Mouse (Mus musculus) myocyte (in vitro differentiated cells): ENCODE data around the gene Snx19. TPM values are rescaled to one million over a fixed set of nuclear protein-coding genes. Genes with fewer than 3 reads are reported as not detected.

Source experiments
- H3K27me3 ChIP-seq: one replicate; pipeline ENCODE4 v1.6.1; 2011; ENCODE audit not compliant: control insufficient read depth, insufficient read depth, insufficient read length
- H3K36me3 ChIP-seq: one replicate; pipeline ENCODE4 v1.6.1; 2011; ENCODE audit not compliant: control insufficient read depth, insufficient read depth
- H3K4me2 ChIP-seq: one replicate; pipeline ENCODE4 v1.6.1; 2011; ENCODE audit warnings: low read depth, control low read depth
- H3K4me3 ChIP-seq: one replicate; pipeline ENCODE4 v1.5.1; 2011; ENCODE audit warnings: mild to moderate bottlenecking, control low read depth, moderate library complexity
- H3K79me2 ChIP-seq: one replicate; pipeline ENCODE4 v1.6.1; 2011; ENCODE audit not compliant: control insufficient read depth, insufficient read depth
- H3ac ChIP-seq: one replicate; pipeline ENCODE4 v1.6.1; 2011; ENCODE audit not compliant: control insufficient read depth, insufficient read length
- CEBPB ChIP-seq: IDR thresholded peaks from 2 replicates; pipeline ENCODE4 v1.6.1; 2011; ENCODE audit warnings: mild to moderate bottlenecking, moderate library complexity; ENCODE audit not compliant: poor library complexity, insufficient read depth, severe bottlenecking
- E2F4 ChIP-seq: IDR thresholded peaks from one replicate; pipeline ENCODE4 v1.6.1; 2011; ENCODE audit warnings: mild to moderate bottlenecking, control low read depth, moderate library complexity; ENCODE audit not compliant: insufficient read depth
- MAX ChIP-seq: IDR thresholded peaks from one replicate; pipeline ENCODE4 v1.6.1; 2011; ENCODE audit warnings: low read depth, mild to moderate bottlenecking, control low read depth
- MYOD1 ChIP-seq, 3 experiments: IDR thresholded peaks; one replicate each; pipeline ENCODE4 v1.6.1; 2011; ENCODE audit warnings: control low read depth in 2 of 3, low read depth in 2 of 3, mild to moderate bottlenecking in 2 of 3, moderate library complexity in 1 of 3; ENCODE audit not compliant: insufficient read length in 2 of 3, control insufficient read depth in 1 of 3
- MYOG ChIP-seq, 3 experiments: IDR thresholded peaks; one replicate each; pipeline ENCODE4 v1.6.1; 2011; ENCODE audit warnings: control low read depth in 2 of 3, low read depth in 2 of 3, mild to moderate bottlenecking in 2 of 3; ENCODE audit not compliant: insufficient read length in 2 of 3, control insufficient read depth in 1 of 3, insufficient read depth in 1 of 3
- POLR2A ChIP-seq: IDR thresholded peaks from one replicate; pipeline ENCODE4 v1.6.1; 2011; ENCODE audit warnings: low read depth, mild to moderate bottlenecking, control low read depth, moderate library complexity; ENCODE audit not compliant: insufficient read length
- POLR2AphosphoS2 ChIP-seq: IDR thresholded peaks from one replicate; pipeline ENCODE4 v1.6.1; 2011; ENCODE audit warnings: low read depth, control low read depth; ENCODE audit not compliant: insufficient read length
- REST ChIP-seq: IDR thresholded peaks from one replicate; pipeline ENCODE4 v1.6.1; 2011; ENCODE audit warnings: mild to moderate bottlenecking, control low read depth, moderate library complexity; ENCODE audit not compliant: insufficient read depth, insufficient read length
- SRF ChIP-seq: IDR thresholded peaks from one replicate; pipeline ENCODE4 v1.6.1; 2011; ENCODE audit warnings: low read depth; ENCODE audit not compliant: control insufficient read depth, insufficient read length
- TCF12 ChIP-seq: IDR thresholded peaks from one replicate; pipeline ENCODE4 v1.6.1; 2011; ENCODE audit warnings: mild to moderate bottlenecking, control low read depth; ENCODE audit not compliant: poor library complexity, insufficient read depth, severe bottlenecking
- TCF3 ChIP-seq: IDR thresholded peaks from one replicate; pipeline ENCODE4 v1.6.1; 2011; ENCODE audit warnings: low read depth, control low read depth; ENCODE audit not compliant: insufficient read length
- USF1 ChIP-seq: IDR thresholded peaks from one replicate; pipeline ENCODE4 v1.6.1; 2011; ENCODE audit warnings: low read depth, mild to moderate bottlenecking, control low read depth, moderate library complexity
- polyA plus RNA-seq: library from polyadenylated mRNA; unstranded; fragments of >200 nt; fragmentation: generic; extraction: Trizol; gene quantifications from one replicate; pipeline ENCODE4 v1.2.1, GENCODE M21; 2012; ENCODE audit warnings: missing spikeins

The Snx19 gene
- polyA plus RNA-seq, 1 experiment = 19.4 TPM

GRCm38 (mm10) chr9:30431909-30432308, 5.0 kb downstream of the Snx19 start:
- H3K4me2 ChIP-seq = no peak overlapping the region
- H3K36me3 ChIP-seq = peaks cover 32% of the 10 kb centered on the region
- no peak overlapping the region for H3K4me3 ChIP-seq
- peaks cover 8% of the 10 kb centered on the region for H3K79me2 ChIP-seq
- TF ChIP-seq POLR2A (no peak), USF1 (no peak), REST (no peak)
- H3ac ChIP-seq = no peak overlapping the region
- H3K27me3 ChIP-seq = no peaks in the 10 kb centered on the region

GRCm38 (mm10) chr9:30433914-30434313, 7.0 kb downstream of the Snx19 start:
- H3K4me2 ChIP-seq = no peak overlapping the region
- no peak for TF ChIP-seq CEBPB
- no peaks in the 10 kb centered on the region for H3K27me3 ChIP-seq
- H3K79me2 ChIP-seq = no peaks in the 10 kb centered on the region
- peaks cover 38% of the 10 kb centered on the region for H3K36me3 ChIP-seq
- no peak overlapping the region for H3ac ChIP-seq
- no peak overlapping the region for H3K4me3 ChIP-seq

GRCm38 (mm10) chr9:30435902-30436585, 9.1 kb downstream of the Snx19 start:
- TF ChIP-seq POLR2A = no peak
- TF ChIP-seq MAX = no peak
- TF ChIP-seq CEBPB = no peak
- no peak for TF ChIP-seq MYOG (IDR thresholded peaks at IDR 0.05; ENCODE audit: control insufficient read depth in 1 of 3, insufficient read depth in 1 of 3, insufficient read length in 2 of 3, low read depth in 2 of 3)
- no peak for TF ChIP-seq E2F4
- no peak for TF ChIP-seq POLR2AphosphoS2
- TF ChIP-seq TCF3 = no peak
- TF ChIP-seq TCF12 = no peak
- no peak for TF ChIP-seq SRF
- TF ChIP-seq MYOD1 (IDR thresholded peaks at IDR 0.05; ENCODE audit: control insufficient read depth in 1 of 3, insufficient read length in 2 of 3, low read depth in 2 of 3) = no peak
- Histone ChIP-seq H3K79me2 (no peaks in the 10 kb centered on the region), H3K36me3 (peaks cover 39% of the 10 kb centered on the region), H3K4me3 (no peak overlapping the region), H3K4me2 (no peak overlapping the region), H3K27me3 (no peaks in the 10 kb centered on the region), H3ac (no peak overlapping the region)

GRCm38 (mm10) chr9:30438505-30438904, 11.6 kb downstream of the Snx19 start:
- Histone ChIP-seq H3K79me2 (no peaks in the 10 kb centered on the region), H3K4me3 (no peak overlapping the region), H3K27me3 (no peaks in the 10 kb centered on the region), H3K36me3 (peaks cover 36% of the 10 kb centered on the region), H3ac (no peak overlapping the region), H3K4me2 (no peak overlapping the region)
- no peak for TF ChIP-seq USF1
- no peak for TF ChIP-seq POLR2A
- TF ChIP-seq POLR2AphosphoS2 = no peak
- TF ChIP-seq MYOG (IDR thresholded peaks at IDR 0.05; ENCODE audit: control insufficient read depth in 1 of 3, insufficient read depth in 1 of 3, insufficient read length in 2 of 3, low read depth in 2 of 3) = no peak
- TF ChIP-seq TCF3 = no peak
- no peak for TF ChIP-seq MYOD1 (IDR thresholded peaks at IDR 0.05; ENCODE audit: control insufficient read depth in 1 of 3, insufficient read length in 2 of 3, low read depth in 2 of 3)
- no peak for TF ChIP-seq TCF12
- TF ChIP-seq REST = no peak
- no peak for TF ChIP-seq CEBPB
- TF ChIP-seq SRF = no peak
- no peak for TF ChIP-seq MAX
- no peak for TF ChIP-seq E2F4

- no peaks in the 10 kb centered on the region for H3K27me3 ChIP-seq
- H3K4me2 ChIP-seq = no peak overlapping the region
- no peaks in the 10 kb centered on the region for H3K79me2 ChIP-seq
- no peak overlapping the region for H3K4me3 ChIP-seq
- no peak for TF ChIP-seq MYOG (IDR thresholded peaks at IDR 0.05; ENCODE audit: control insufficient read depth in 1 of 3, insufficient read depth in 1 of 3, insufficient read length in 2 of 3, low read depth in 2 of 3)
- TF ChIP-seq USF1 = no peak
- no peak for TF ChIP-seq SRF
- TF ChIP-seq POLR2A = no peak
- no peak for TF ChIP-seq POLR2AphosphoS2
- no peak for TF ChIP-seq MYOD1 (IDR thresholded peaks at IDR 0.05; ENCODE audit: control insufficient read depth in 1 of 3, insufficient read length in 2 of 3, low read depth in 2 of 3)
- no peak for TF ChIP-seq MAX
- no peak for TF ChIP-seq CEBPB
- no peak for TF ChIP-seq E2F4
- no peak for TF ChIP-seq REST
- no peak for TF ChIP-seq TCF12
- no peak for TF ChIP-seq TCF3
- peaks cover 28% of the 10 kb centered on the region for H3K36me3 ChIP-seq
- no peak overlapping the region for H3ac ChIP-seq
Observed at GRCm38 (mm10) chr9:30441761-30442160, 14.9 kb downstream of the Snx19 start.
